Mouse (Mus musculus) heart, postnatal 10 days (tissue): Measurements from ENCODE around the gene Zfp384. TPM values are rescaled to one million over a fixed set of nuclear protein-coding genes. Genes with fewer than 3 reads are reported as not detected.

Experiments
- DNase-seq, 2 experiments: peaks; one replicate each; pipeline ENCODE4 v3.0.0; 2021
- intact Hi-C: fragments of 180-260 bp; cut with DNase I; formaldehyde crosslinking; loops from one replicate; pipeline ENCODE4 v1.15.1; 2025
- total RNA-seq, 2 experiments: library from RNA; stranded (reverse); gene quantifications; 2 replicates each; pipeline ENCODE4 v1.2.3; 2021

Gene Zfp384
- total RNA-seq, 2 experiments from 2014 or later = 27.7 to 29.3 TPM

GRCm38 (mm10) chr6:125071896-125072279, 62.9 kb downstream of the Zfp384 start:
- intact Hi-C loops = no loop called here
- DNase-seq = peak; percentile 31 to 56

- intact Hi-C loops = no loop called here
- DNase-seq = no peak
These were observed 64.9 kb downstream of the Zfp384 start for GRCm38 (mm10) chr6:125073825-125074224.

- peak in 1 of 2 experiments; percentile 27 for DNase-seq
- intact Hi-C loops = no loop called here
These were observed 72.4 kb downstream of the Zfp384 start for GRCm38 (mm10) chr6:125081394-125081793.

- DNase-seq = peak; percentile 94 to 95
- intact Hi-C loops = loop anchor here (1.0 kb wide), 2 partner anchors 36 to 235 kb away; no protein-coding TSS in a partner anchor
These were observed 73.0 kb downstream of the Zfp384 start for GRCm38 (mm10) chr6:125081797-125082560.

- intact Hi-C loops = loop anchor here (1.0 kb wide), 2 partner anchors 37 to 236 kb away; no protein-coding TSS in a partner anchor
- DNase-seq = no peak
These were observed 73.9 kb downstream of the Zfp384 start for GRCm38 (mm10) chr6:125082801-125083386.

- peak; percentile 74 to 80 for DNase-seq
- intact Hi-C loops = loop anchor here (1.0 kb wide), 1 partner anchor 180 kb away; no protein-coding TSS in a partner anchor
These were observed 75.5 kb downstream of the Zfp384 start for GRCm38 (mm10) chr6:125084424-125084823.

Other genes with a start within 250 kb of the Zfp384 start
- gene Eno2, start 239.5 kb upstream of the Zfp384 start, total RNA-seq = 1 to 10 TPM; 3.4 to 3.7 TPM
- gene Lrrc23, start 229.4 kb upstream of the Zfp384 start, total RNA-seq = not detected
- gene Spsb2, start 200.5 kb upstream of the Zfp384 start, total RNA-seq = 1 to 10 TPM; 3.1 TPM
- 100 to 1,000 TPM; 870 to 877 TPM for gene Tpi1, start 194.8 kb upstream of the Zfp384 start, total RNA-seq
- 10 to 100 TPM; 87.5 to 87.9 TPM for gene Usp5, start 179.7 kb upstream of the Zfp384 start, total RNA-seq
- gene Cdca3, start 179.6 kb upstream of the Zfp384 start, total RNA-seq = 10 to 100 TPM; 19.1 to 23.2 TPM
- 1 to 10 TPM; 3.9 to 4.4 TPM for gene Gnb3, start 168.9 kb upstream of the Zfp384 start, total RNA-seq
- 10 to 100 TPM; 27.1 to 27.3 TPM for gene P3h3, start 151.4 kb upstream of the Zfp384 start, total RNA-seq
- 1 to 10 TPM; 3.0 to 4.9 TPM for gene Gpr162, start 145.2 kb upstream of the Zfp384 start, total RNA-seq
- 1 to 10 TPM; 1.2 to 2.1 TPM for gene Cd4, start 120.9 kb upstream of the Zfp384 start, total RNA-seq
- gene Lag3, start 97.4 kb upstream of the Zfp384 start, total RNA-seq = under 1 TPM; 0.72 to 0.84 TPM
- gene Ptms, start 89.0 kb upstream of the Zfp384 start, total RNA-seq = 100 to 1,000 TPM; 516 to 532 TPM
- 100 to 1,000 TPM; 231 to 236 TPM for gene Mlf2, start 77.8 kb upstream of the Zfp384 start, total RNA-seq
- 100 to 1,000 TPM; 102 to 108 TPM for gene Cops7a, start 43.6 kb upstream of the Zfp384 start, total RNA-seq
- 1 to 10 TPM; 1.7 to 2.0 TPM for gene Pianp, start 12.5 kb upstream of the Zfp384 start, total RNA-seq
- gene Ing4, start 30.6 kb downstream of the Zfp384 start, total RNA-seq = 10 to 100 TPM; 41.8 to 47.3 TPM
- 1 to 10 TPM; 2.1 to 2.8 TPM for gene Acrbp, start 40.5 kb downstream of the Zfp384 start, total RNA-seq
- under 1 TPM; 0.37 to 0.53 TPM for gene Lpar5, start 58.8 kb downstream of the Zfp384 start, total RNA-seq
- 100 to 1,000 TPM; 170 to 183 TPM for gene Chd4, start 86.8 kb downstream of the Zfp384 start, total RNA-seq
- gene Nop2, start 122.8 kb downstream of the Zfp384 start, total RNA-seq = 10 to 100 TPM; 23.7 to 25.3 TPM
- 10 to 100 TPM; 13.0 to 17.8 TPM for gene Iffo1, start 136.1 kb downstream of the Zfp384 start, total RNA-seq
- 1,000 to 10,000 TPM; 3,414 to 3,559 TPM for gene Gapdh, start 157.3 kb downstream of the Zfp384 start, total RNA-seq
- 10 to 100 TPM; 42.3 to 51.8 TPM for gene Ncapd2, start 182.6 kb downstream of the Zfp384 start, total RNA-seq
- gene Mrpl51, start 182.7 kb downstream of the Zfp384 start, total RNA-seq = 100 to 1,000 TPM; 272 to 283 TPM
- 1 to 10 TPM; 8.1 to 9.1 TPM for gene Vamp1, start 206.4 kb downstream of the Zfp384 start, total RNA-seq
- gene Tapbpl, start 222.7 kb downstream of the Zfp384 start, total RNA-seq = 1 to 10 TPM; 2.8 to 4.4 TPM
- under 1 TPM; 0.37 to 0.55 TPM for gene Cd27, start 227.9 kb downstream of the Zfp384 start, total RNA-seq